Mouse (Mus musculus) c-Kit-positive CD71-positive TER-119-negative erythroid progenitor cells, embryonic 14.5 days (primary cell): ENCODE results near the gene Gm8220.
"Not testable (repeated sequence)": the region's sequence is repeated elsewhere in the genome, so short reads cannot be mapped to it uniquely, and the experiment has no call there.

Experiments
- DNase-seq: peaks from one replicate; pipeline ENCODE4 v3.0.0-alpha.2; 2013; ENCODE audit warnings: low read depth

Gm8220 gene

GRCm38 (mm10) chr14:44285280-44285679 lies at the start of gene Gm8220:
Gm8220 (plus strand) TSS chr14:44285580.
- DNase-seq = not testable (repeated sequence)

GRCm38 (mm10) chr14:44248039-44248438 lies 37.3 kb upstream of the Gm8220 start:
- no peak for DNase-seq

GRCm38 (mm10) chr14:44312049-44312448 lies 26.7 kb downstream of the Gm8220 start:
- DNase-seq = not testable (repeated sequence)

GRCm38 (mm10) chr14:44338484-44338883 lies 53.1 kb downstream of the Gm8220 start, which contains the start of gene Gm5930:
Gm5930 (minus strand) TSS chr14:44338584.
- not testable (repeated sequence) for DNase-seq
